Mouse (Mus musculus): Measurements from ENCODE around the gene Rabggtb.

GRCm38 (mm10) chr3:153905251-153906135 lies 7.3 kb downstream of the Rabggtb start:
- TF ChIP-seq CTCF (IDR thresholded peaks at IDR 0.05; ENCODE audit: borderline replicate concordance, insufficient read depth, low read depth, low read length) (no peak), POLR2A (IDR thresholded peaks at IDR 0.05; ENCODE audit: borderline replicate concordance, insufficient read depth, low read length) (no peak)

Data from cerebellum, adult 2 months (tissue).